Mouse (Mus musculus): ENCODE results near the gene Adcy7. TPM values are rescaled to one million over a fixed set of nuclear protein-coding genes. Genes with fewer than 3 reads are reported as not detected.

Adcy7 gene
- polyA plus RNA-seq, 1 experiment from 2014 or later: 2.1 TPM

GRCm38 (mm10) chr8:88266801-88267403, 5.3 kb upstream of the Adcy7 start:
- H3K9me3 ChIP-seq (ENCODE audit: control insufficient read depth, low read length): no peaks in the 10 kb centered on the region
- ATAC-seq: no peak

GRCm38 (mm10) chr8:88269107-88269875, 2.9 kb upstream of the Adcy7 start:
- 64% methylated on average over 7 of the region's 7 CpGs for WGBS
- Histone ChIP-seq H3K4me2 (ENCODE audit: low read length) (no peak overlapping the region), H3K9ac (replicated peaks; ENCODE audit: low read depth, low read length) (no peak overlapping the region), H3K9me3 (ENCODE audit: control insufficient read depth, low read length) (no peaks in the 10 kb centered on the region), H3K27ac (ENCODE audit: low read length) (no peak overlapping the region), H3K4me3 (replicated peaks; ENCODE audit: low read length) (no peak overlapping the region), H3K27me3 (replicated peaks; ENCODE audit: control insufficient read depth, insufficient read depth, low read length) (no peaks in the 10 kb centered on the region; the same call in 1 of the 2 replicates), H3K36me3 (ENCODE audit: control insufficient read depth, insufficient read depth) (no peaks in the 10 kb centered on the region), H3K4me1 (replicated peaks; ENCODE audit: control insufficient read depth, insufficient read depth, low read length) (peaks cover 10% of the 10 kb centered on the region)
- ATAC-seq: no peak

More at GRCm38 (mm10) chr8:88266801-88267403, 5.3 kb upstream of the Adcy7 start:
- no peaks in the 10 kb centered on the region for H3K36me3 ChIP-seq (ENCODE audit: control insufficient read depth, insufficient read depth)
- no peak overlapping the region for H3K9ac ChIP-seq (replicated peaks; ENCODE audit: low read depth, low read length)
- peaks cover under 1% of the 10 kb centered on the region; the same call in 1 of the 2 replicates for H3K4me1 ChIP-seq (replicated peaks; ENCODE audit: control insufficient read depth, insufficient read depth, low read length)
- 88% methylated on average over 14 of the region's 14 CpGs for WGBS
- no peak overlapping the region for H3K4me3 ChIP-seq (replicated peaks; ENCODE audit: low read length)
- no peak overlapping the region for H3K27ac ChIP-seq (ENCODE audit: low read length)
- no peaks in the 10 kb centered on the region for H3K27me3 ChIP-seq (replicated peaks; ENCODE audit: control insufficient read depth, insufficient read depth, low read length)
- no peak overlapping the region for H3K4me2 ChIP-seq (ENCODE audit: low read length)

- no peaks in the 10 kb centered on the region; the same call in 1 of the 2 replicates for H3K27me3 ChIP-seq (replicated peaks; ENCODE audit: control insufficient read depth, insufficient read depth, low read length)
- no peak for ATAC-seq
- H3K4me1 ChIP-seq (replicated peaks; ENCODE audit: control insufficient read depth, insufficient read depth, low read length): peaks cover 10% of the 10 kb centered on the region
- H3K4me2 ChIP-seq (ENCODE audit: low read length): no peak overlapping the region
- H3K27ac ChIP-seq (ENCODE audit: low read length): no peak overlapping the region
- no peaks in the 10 kb centered on the region for H3K36me3 ChIP-seq (ENCODE audit: control insufficient read depth, insufficient read depth)
- no peaks in the 10 kb centered on the region for H3K9me3 ChIP-seq (ENCODE audit: control insufficient read depth, low read length)
- H3K9ac ChIP-seq (replicated peaks; ENCODE audit: low read depth, low read length): no peak overlapping the region
- no peak overlapping the region for H3K4me3 ChIP-seq (replicated peaks; ENCODE audit: low read length)
- WGBS: 66% methylated on average over 3 of the region's 3 CpGs
Observed at GRCm38 (mm10) chr8:88270086-88270485, 2.1 kb upstream of the Adcy7 start.

- ATAC-seq: no peak
- WGBS: 73% methylated on average over 7 of the region's 7 CpGs
- Histone ChIP-seq H3K9ac (replicated peaks; ENCODE audit: low read depth, low read length) (no peak overlapping the region), H3K27ac (ENCODE audit: low read length) (no peak overlapping the region), H3K27me3 (replicated peaks; ENCODE audit: control insufficient read depth, insufficient read depth, low read length) (no peaks in the 10 kb centered on the region; the same call in 1 of the 2 replicates), H3K4me2 (ENCODE audit: low read length) (no peak overlapping the region), H3K4me1 (replicated peaks; ENCODE audit: control insufficient read depth, insufficient read depth, low read length) (peaks cover 10% of the 10 kb centered on the region), H3K4me3 (replicated peaks; ENCODE audit: low read length) (no peak overlapping the region), H3K9me3 (ENCODE audit: control insufficient read depth, low read length) (no peaks in the 10 kb centered on the region), H3K36me3 (ENCODE audit: control insufficient read depth, insufficient read depth) (no peaks in the 10 kb centered on the region)
Observed at GRCm38 (mm10) chr8:88273051-88273430, 838 bp downstream of the Adcy7 start.

GRCm38 (mm10) chr8:88274090-88274489, 1.9 kb downstream of the Adcy7 start:
- Histone ChIP-seq H3K27me3 (replicated peaks; ENCODE audit: control insufficient read depth, insufficient read depth, low read length) (no peaks in the 10 kb centered on the region; the same call in 1 of the 2 replicates), H3K36me3 (ENCODE audit: control insufficient read depth, insufficient read depth) (no peaks in the 10 kb centered on the region), H3K27ac (ENCODE audit: low read length) (no peak overlapping the region), H3K4me2 (ENCODE audit: low read length) (no peak overlapping the region), H3K9ac (replicated peaks; ENCODE audit: low read depth, low read length) (no peak overlapping the region), H3K9me3 (ENCODE audit: control insufficient read depth, low read length) (no peaks in the 10 kb centered on the region), H3K4me1 (replicated peaks; ENCODE audit: control insufficient read depth, insufficient read depth, low read length) (peaks cover 10% of the 10 kb centered on the region), H3K4me3 (replicated peaks; ENCODE audit: low read length) (no peak overlapping the region)
- 88% methylated on average over 5 of the region's 5 CpGs for WGBS
- ATAC-seq: no peak

GRCm38 (mm10) chr8:88279220-88279619, 7.0 kb downstream of the Adcy7 start:
- WGBS: 72% methylated on average over 5 of the region's 5 CpGs
- Histone ChIP-seq H3K4me3 (replicated peaks; ENCODE audit: low read length) (no peak overlapping the region), H3K9me3 (ENCODE audit: control insufficient read depth, low read length) (no peaks in the 10 kb centered on the region), H3K4me1 (replicated peaks; ENCODE audit: control insufficient read depth, insufficient read depth, low read length) (no peaks in the 10 kb centered on the region), H3K4me2 (ENCODE audit: low read length) (no peak overlapping the region), H3K27ac (ENCODE audit: low read length) (no peak overlapping the region), H3K36me3 (ENCODE audit: control insufficient read depth, insufficient read depth) (no peaks in the 10 kb centered on the region), H3K9ac (replicated peaks; ENCODE audit: low read depth, low read length) (no peak overlapping the region), H3K27me3 (replicated peaks; ENCODE audit: control insufficient read depth, insufficient read depth, low read length) (no peaks in the 10 kb centered on the region)
- no peak for ATAC-seq

GRCm38 (mm10) chr8:88279670-88280069, 7.5 kb downstream of the Adcy7 start:
- Histone ChIP-seq H3K27ac (ENCODE audit: low read length) (no peak overlapping the region), H3K9me3 (ENCODE audit: control insufficient read depth, low read length) (no peaks in the 10 kb centered on the region), H3K4me1 (replicated peaks; ENCODE audit: control insufficient read depth, insufficient read depth, low read length) (no peaks in the 10 kb centered on the region), H3K9ac (replicated peaks; ENCODE audit: low read depth, low read length) (no peak overlapping the region), H3K36me3 (ENCODE audit: control insufficient read depth, insufficient read depth) (no peaks in the 10 kb centered on the region), H3K4me2 (ENCODE audit: low read length) (no peak overlapping the region), H3K4me3 (replicated peaks; ENCODE audit: low read length) (no peak overlapping the region), H3K27me3 (replicated peaks; ENCODE audit: control insufficient read depth, insufficient read depth, low read length) (no peaks in the 10 kb centered on the region)
- no peak for ATAC-seq
- 87% methylated on average over 6 of the region's 6 CpGs for WGBS

GRCm38 (mm10) chr8:88280904-88281303, 8.7 kb downstream of the Adcy7 start:
- Histone ChIP-seq H3K9me3 (ENCODE audit: control insufficient read depth, low read length) (no peaks in the 10 kb centered on the region), H3K4me1 (replicated peaks; ENCODE audit: control insufficient read depth, insufficient read depth, low read length) (no peaks in the 10 kb centered on the region), H3K9ac (replicated peaks; ENCODE audit: low read depth, low read length) (no peak overlapping the region), H3K27me3 (replicated peaks; ENCODE audit: control insufficient read depth, insufficient read depth, low read length) (no peaks in the 10 kb centered on the region), H3K4me3 (replicated peaks; ENCODE audit: low read length) (no peak overlapping the region), H3K36me3 (ENCODE audit: control insufficient read depth, insufficient read depth) (no peaks in the 10 kb centered on the region), H3K4me2 (ENCODE audit: low read length) (no peak overlapping the region), H3K27ac (ENCODE audit: low read length) (no peak overlapping the region)
- 65% methylated on average over 7 of the region's 7 CpGs for WGBS
- ATAC-seq: no peak

GRCm38 (mm10) chr8:88282684-88283083, 10.5 kb downstream of the Adcy7 start:
- no peak overlapping the region for H3K4me3 ChIP-seq (replicated peaks; ENCODE audit: low read length)
- H3K9ac ChIP-seq (replicated peaks; ENCODE audit: low read depth, low read length): no peak overlapping the region
- no peaks in the 10 kb centered on the region for H3K9me3 ChIP-seq (ENCODE audit: control insufficient read depth, low read length)
- no peak for ATAC-seq
- WGBS: 70% methylated on average over 8 of the region's 8 CpGs
- H3K4me1 ChIP-seq (replicated peaks; ENCODE audit: control insufficient read depth, insufficient read depth, low read length): no peaks in the 10 kb centered on the region
- H3K27me3 ChIP-seq (replicated peaks; ENCODE audit: control insufficient read depth, insufficient read depth, low read length): no peaks in the 10 kb centered on the region
- H3K36me3 ChIP-seq (ENCODE audit: control insufficient read depth, insufficient read depth): no peaks in the 10 kb centered on the region
- H3K4me2 ChIP-seq (ENCODE audit: low read length): no peak overlapping the region
- H3K27ac ChIP-seq (ENCODE audit: low read length): no peak overlapping the region
